Mouse (Mus musculus) neural tube, embryonic 12.5 days (tissue): ENCODE results near the gene Grm7. TPM values are rescaled to one million over a fixed set of nuclear protein-coding genes. Genes with fewer than 3 reads are reported as not detected.

ENCODE experiments used
- ATAC-seq: fragments of 200-750 bp; cut with Nextera tagmentation; 2 replicates; pipeline ENCODE4 v1.8.0; 2017; ENCODE audit warnings: low read depth, mild to moderate bottlenecking, moderate TSS enrichment, moderate library complexity; ENCODE audit not compliant: low FRiP score
- H3K27ac ChIP-seq: fragments of 300-500 bp; sonication (generic); 2 replicates; pipeline ENCODE4 v1.5.1; 2016
- H3K27me3 ChIP-seq: fragments of 300-500 bp; sonication (generic); replicated peaks from 2 replicates; pipeline ENCODE4 v1.6.1; 2016; ENCODE audit warnings: mild to moderate bottlenecking
- H3K36me3 ChIP-seq: fragments of 300-500 bp; sonication (generic); 2 replicates; pipeline ENCODE4 v1.6.1; 2016; ENCODE audit warnings: mild to moderate bottlenecking
- H3K4me1 ChIP-seq: fragments of 300-500 bp; sonication (generic); 2 replicates; pipeline ENCODE4 v1.6.1; 2016
- H3K4me2 ChIP-seq: fragments of 300-500 bp; sonication (generic); replicated peaks from 2 replicates; pipeline ENCODE4 v1.6.1; 2016; ENCODE audit warnings: mild to moderate bottlenecking
- H3K4me3 ChIP-seq: fragments of 300-500 bp; sonication (generic); 2 replicates; pipeline ENCODE4 v1.5.1; 2016
- H3K9ac ChIP-seq: fragments of 300-500 bp; sonication (generic); 2 replicates; pipeline ENCODE4 v1.6.1; 2016; ENCODE audit warnings: mild to moderate bottlenecking
- H3K9me3 ChIP-seq: fragments of 300-500 bp; sonication (generic); 2 replicates; pipeline ENCODE4 v1.6.1; 2016; ENCODE audit warnings: mild to moderate bottlenecking
- WGBS: fragments of 180-500 bp; shearing (Covaris S2); methylation state at CpG from one replicate; pipeline ENCODE4 v1.1.7; 2016; 5-methylcytosine and 5-hydroxymethylcytosine counted together
- polyA plus RNA-seq: library from polyadenylated mRNA; unstranded; fragments of >200 nt; fragmentation: Nextera tagmentation; extraction: Ambion mirVana; gene quantifications from 2 replicates; pipeline ENCODE4 v1.2.1, GENCODE M21; 2016

The Grm7 gene
- polyA plus RNA-seq, 1 experiment from 2014 or later: 4.0 TPM

- no peaks in the 10 kb centered on the region for H3K36me3 ChIP-seq
- no peaks in the 10 kb centered on the region for H3K9me3 ChIP-seq
- 33% methylated on average over 11 of the region's 11 CpGs for WGBS
- no peaks in the 10 kb centered on the region for H3K27me3 ChIP-seq
- H3K4me1 ChIP-seq: peaks cover 23% of the 10 kb centered on the region
- H3K4me2 ChIP-seq: no peak overlapping the region
- H3K27ac ChIP-seq: no peak overlapping the region
- H3K9ac ChIP-seq: no peak overlapping the region
- peak; percentile 76 for ATAC-seq
- no peak overlapping the region for H3K4me3 ChIP-seq
These were observed 727.4 kb downstream of the Grm7 start for GRCm38 (mm10) chr6:111372626-111373380.

- 76% methylated on average over 2 of the region's 2 CpGs for WGBS
- Histone ChIP-seq H3K4me3 (no peak overlapping the region), H3K4me2 (no peak overlapping the region), H3K9ac (no peak overlapping the region), H3K27me3 (no peaks in the 10 kb centered on the region), H3K4me1 (no peaks in the 10 kb centered on the region), H3K27ac (no peak overlapping the region), H3K36me3 (no peaks in the 10 kb centered on the region), H3K9me3 (no peaks in the 10 kb centered on the region)
- ATAC-seq: no peak
These were observed 735.3 kb downstream of the Grm7 start for GRCm38 (mm10) chr6:111380710-111381109.

- Histone ChIP-seq H3K36me3 (no peaks in the 10 kb centered on the region), H3K27ac (no peak overlapping the region), H3K9ac (no peak overlapping the region), H3K4me1 (no peaks in the 10 kb centered on the region), H3K4me3 (no peak overlapping the region), H3K27me3 (no peaks in the 10 kb centered on the region), H3K9me3 (no peaks in the 10 kb centered on the region), H3K4me2 (no peak overlapping the region)
- 88% methylated on average over 8 of the region's 8 CpGs for WGBS
- no peak for ATAC-seq
These were observed 763.4 kb downstream of the Grm7 start for GRCm38 (mm10) chr6:111408750-111409149.

- Histone ChIP-seq H3K9ac (no peak overlapping the region), H3K27ac (no peak overlapping the region), H3K27me3 (no peaks in the 10 kb centered on the region), H3K4me3 (no peak overlapping the region), H3K4me2 (no peak overlapping the region), H3K9me3 (no peaks in the 10 kb centered on the region), H3K36me3 (no peaks in the 10 kb centered on the region), H3K4me1 (no peaks in the 10 kb centered on the region)
- 83% methylated on average over 1 of the region's 1 CpGs for WGBS
- ATAC-seq: no peak
These were observed 779.4 kb downstream of the Grm7 start for GRCm38 (mm10) chr6:111424737-111425136.

- Histone ChIP-seq H3K36me3 (no peaks in the 10 kb centered on the region), H3K4me3 (no peak overlapping the region), H3K27me3 (no peaks in the 10 kb centered on the region), H3K27ac (no peak overlapping the region), H3K4me2 (no peak overlapping the region), H3K9ac (no peak overlapping the region), H3K9me3 (no peaks in the 10 kb centered on the region), H3K4me1 (no peaks in the 10 kb centered on the region)
- no peak for ATAC-seq
- 78% methylated on average over 2 of the region's 2 CpGs for WGBS
These were observed 800.8 kb downstream of the Grm7 start for GRCm38 (mm10) chr6:111446228-111446627.

GRCm38 (mm10) chr6:111447851-111448250, 802.5 kb downstream of the Grm7 start:
- no peaks in the 10 kb centered on the region for H3K4me1 ChIP-seq
- ATAC-seq: no peak
- H3K27ac ChIP-seq: no peak overlapping the region
- H3K4me2 ChIP-seq: no peak overlapping the region
- no peak overlapping the region for H3K4me3 ChIP-seq
- H3K9ac ChIP-seq: no peak overlapping the region
- H3K9me3 ChIP-seq: no peaks in the 10 kb centered on the region
- no peaks in the 10 kb centered on the region for H3K36me3 ChIP-seq
- no peaks in the 10 kb centered on the region for H3K27me3 ChIP-seq

GRCm38 (mm10) chr6:111449054-111449783, 803.8 kb downstream of the Grm7 start:
- WGBS: 32% methylated on average over 3 of the region's 3 CpGs
- no peak overlapping the region for H3K27ac ChIP-seq

GRCm38 (mm10) chr6:111481866-111482265, 836.5 kb downstream of the Grm7 start:
- H3K36me3 ChIP-seq: no peaks in the 10 kb centered on the region
- H3K4me2 ChIP-seq: no peak overlapping the region
- H3K9me3 ChIP-seq: no peaks in the 10 kb centered on the region
- H3K4me1 ChIP-seq: no peaks in the 10 kb centered on the region
- no peak overlapping the region for H3K9ac ChIP-seq
- no peak overlapping the region for H3K4me3 ChIP-seq
- WGBS: 60% methylated on average over 1 of the region's 1 CpGs
- ATAC-seq: no peak
- no peak overlapping the region for H3K27ac ChIP-seq
- no peaks in the 10 kb centered on the region for H3K27me3 ChIP-seq

More at GRCm38 (mm10) chr6:111449054-111449783, 803.8 kb downstream of the Grm7 start:
- H3K4me2 ChIP-seq: no peak overlapping the region
- H3K4me3 ChIP-seq: no peak overlapping the region
- H3K9ac ChIP-seq: no peak overlapping the region
- no peaks in the 10 kb centered on the region for H3K27me3 ChIP-seq
- no peaks in the 10 kb centered on the region for H3K9me3 ChIP-seq
- H3K36me3 ChIP-seq: no peaks in the 10 kb centered on the region
- H3K4me1 ChIP-seq: no peaks in the 10 kb centered on the region
- ATAC-seq: no peak

GRCm38 (mm10) chr6:111486081-111486480, 840.7 kb downstream of the Grm7 start:
- H3K4me3 ChIP-seq: no peak overlapping the region
- no peaks in the 10 kb centered on the region for H3K36me3 ChIP-seq
- no peaks in the 10 kb centered on the region for H3K9me3 ChIP-seq
- ATAC-seq: no peak
- no peak overlapping the region for H3K4me2 ChIP-seq
- H3K27ac ChIP-seq: no peak overlapping the region
- no peaks in the 10 kb centered on the region for H3K4me1 ChIP-seq
- no peak overlapping the region for H3K9ac ChIP-seq
- no peaks in the 10 kb centered on the region for H3K27me3 ChIP-seq

- no peaks in the 10 kb centered on the region for H3K9me3 ChIP-seq
- ATAC-seq: no peak
- WGBS: 89% methylated on average over 4 of the region's 4 CpGs
These were observed 842.2 kb downstream of the Grm7 start for GRCm38 (mm10) chr6:111487556-111487955.

GRCm38 (mm10) chr6:111492166-111492565, 846.8 kb downstream of the Grm7 start:
- Histone ChIP-seq H3K27ac (no peak overlapping the region), H3K9me3 (no peaks in the 10 kb centered on the region), H3K36me3 (no peaks in the 10 kb centered on the region), H3K4me3 (no peak overlapping the region), H3K9ac (no peak overlapping the region), H3K27me3 (no peaks in the 10 kb centered on the region), H3K4me2 (no peak overlapping the region), H3K4me1 (no peaks in the 10 kb centered on the region)
- ATAC-seq: no peak

More at GRCm38 (mm10) chr6:111487556-111487955, 842.2 kb downstream of the Grm7 start:
- Histone ChIP-seq H3K4me3 (no peak overlapping the region), H3K9ac (no peak overlapping the region), H3K4me1 (no peaks in the 10 kb centered on the region), H3K27me3 (no peaks in the 10 kb centered on the region), H3K36me3 (no peaks in the 10 kb centered on the region), H3K27ac (no peak overlapping the region), H3K4me2 (no peak overlapping the region)

GRCm38 (mm10) chr6:111499542-111499941, 854.2 kb downstream of the Grm7 start:
- Histone ChIP-seq H3K9ac (no peak overlapping the region), H3K9me3 (no peaks in the 10 kb centered on the region), H3K27me3 (no peaks in the 10 kb centered on the region), H3K27ac (no peak overlapping the region), H3K4me2 (no peak overlapping the region), H3K4me1 (no peaks in the 10 kb centered on the region), H3K4me3 (no peak overlapping the region), H3K36me3 (no peaks in the 10 kb centered on the region)
- WGBS: 86% methylated on average over 5 of the region's 5 CpGs
- ATAC-seq: no peak
